Mouse (Mus musculus): ENCODE measurements around the gene Plekhh3.
A peak's percentile ranks its signal among the peaks of the same experiment; 100 is the strongest.
"Not testable (repeated sequence)": the region's sequence is repeated elsewhere in the genome, so short reads cannot be mapped to it uniquely, and the experiment has no call there.

Gene Plekhh3

DNA sequence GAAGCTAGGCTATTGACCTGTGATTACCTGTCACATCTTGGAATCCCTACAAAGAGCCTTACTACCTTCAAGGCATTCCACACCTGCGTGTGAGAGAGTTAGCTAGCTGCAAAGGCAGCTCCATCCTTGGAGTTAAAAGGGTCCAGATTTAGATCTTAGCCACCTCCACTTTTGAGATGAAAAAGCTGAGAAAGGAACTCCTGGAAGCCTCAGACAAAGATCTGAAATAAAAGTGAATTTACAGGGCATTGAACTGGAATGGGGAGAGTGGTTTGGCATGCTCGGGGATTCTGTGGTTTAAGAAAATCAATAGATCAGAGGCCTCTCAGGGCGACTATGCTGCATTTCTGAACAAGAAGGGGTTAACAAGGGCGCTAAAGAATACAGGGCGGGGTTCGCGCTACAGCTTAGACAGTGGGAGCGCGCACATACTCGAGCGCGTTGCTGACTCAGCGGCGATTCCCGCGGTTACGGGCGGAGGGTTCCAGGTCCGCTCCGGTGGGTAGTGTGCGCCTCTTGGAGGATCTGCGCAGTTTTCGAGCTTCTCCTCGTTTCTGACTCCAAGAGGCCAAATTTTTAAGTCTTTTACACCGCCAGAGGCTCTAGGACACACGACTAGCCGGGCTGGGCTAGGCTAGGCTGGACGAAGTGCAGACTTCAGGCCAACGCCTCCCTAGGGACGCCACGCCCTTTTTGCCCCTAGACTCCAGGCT is 726 bp upstream of the Plekhh3 start:
- DNase-seq (ENCODE audit: low spot score in 2 of 2), result peak in 1 of 2 experiments; percentile 71

DNA sequence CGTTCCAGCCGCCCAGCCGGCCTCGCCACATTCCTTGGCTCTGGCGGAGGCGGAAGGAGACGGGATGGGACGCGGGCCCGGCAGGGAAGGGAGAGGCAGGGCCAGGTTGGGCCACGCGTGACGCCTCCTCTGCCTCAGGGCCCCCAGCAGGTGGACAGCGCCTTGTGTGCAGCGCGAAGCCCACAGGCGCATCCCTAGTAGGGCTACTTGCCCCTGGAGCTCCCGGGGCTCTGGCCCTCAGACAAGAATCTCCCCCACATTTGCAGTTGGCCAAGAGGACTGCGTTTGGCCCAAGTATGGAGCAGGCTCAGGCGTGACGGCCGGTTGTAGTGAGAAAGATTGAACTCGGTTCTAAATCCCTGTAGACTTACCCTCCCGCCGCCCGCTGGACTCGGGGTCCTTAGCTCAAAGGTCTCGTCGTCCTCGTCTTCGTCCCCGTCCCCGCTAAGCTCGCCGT is 769 bp downstream of the Plekhh3 start, which contains the start of gene Cntnap1:
Gene Cntnap1 (plus strand): TSS at position 170 of the 457 bp plus-strand sequence.
- no peak for DNase-seq (ENCODE audit: low spot score in 2 of 2)

DNA sequence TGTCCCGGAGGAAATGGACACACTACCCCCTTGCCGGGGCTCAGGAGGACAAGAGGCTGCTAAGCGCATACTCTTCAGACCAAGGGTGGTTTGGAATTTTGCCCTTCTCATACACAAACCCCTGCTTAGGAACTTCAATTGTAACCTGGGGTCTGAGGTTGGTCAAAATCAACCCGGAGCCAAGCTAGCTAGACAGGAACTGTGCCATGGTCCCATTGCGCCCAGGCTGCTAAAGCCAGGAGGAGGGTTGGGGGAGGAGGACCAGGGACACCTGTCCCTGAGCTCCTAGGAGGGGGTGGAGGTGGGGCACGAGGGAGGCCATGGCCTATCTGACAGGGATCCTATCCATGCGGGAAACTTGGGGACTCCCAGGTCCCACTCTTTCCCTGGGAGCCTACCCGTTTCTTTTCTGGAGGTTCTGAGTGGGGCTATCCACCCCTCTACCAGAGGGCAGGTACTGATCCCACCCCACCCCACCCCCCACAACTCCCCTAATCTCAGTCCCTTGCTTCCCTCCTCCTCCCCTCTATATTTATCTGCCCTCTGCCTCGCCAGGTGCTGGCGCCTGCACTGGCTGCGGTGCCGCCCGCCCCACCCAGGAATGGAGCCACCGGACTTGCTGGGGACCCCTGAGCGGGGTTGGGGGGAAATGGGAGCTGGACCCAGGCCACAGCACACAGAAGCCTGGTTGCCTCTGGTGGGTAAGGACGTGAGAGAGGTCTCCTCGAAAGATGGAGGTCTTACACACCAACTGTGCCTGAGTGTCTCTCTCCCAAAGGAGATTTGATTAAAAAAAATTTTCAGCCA is 1.6 kb downstream of the Plekhh3 start:
- DNase-seq (ENCODE audit: low spot score in 2 of 2), result no peak

DNA sequence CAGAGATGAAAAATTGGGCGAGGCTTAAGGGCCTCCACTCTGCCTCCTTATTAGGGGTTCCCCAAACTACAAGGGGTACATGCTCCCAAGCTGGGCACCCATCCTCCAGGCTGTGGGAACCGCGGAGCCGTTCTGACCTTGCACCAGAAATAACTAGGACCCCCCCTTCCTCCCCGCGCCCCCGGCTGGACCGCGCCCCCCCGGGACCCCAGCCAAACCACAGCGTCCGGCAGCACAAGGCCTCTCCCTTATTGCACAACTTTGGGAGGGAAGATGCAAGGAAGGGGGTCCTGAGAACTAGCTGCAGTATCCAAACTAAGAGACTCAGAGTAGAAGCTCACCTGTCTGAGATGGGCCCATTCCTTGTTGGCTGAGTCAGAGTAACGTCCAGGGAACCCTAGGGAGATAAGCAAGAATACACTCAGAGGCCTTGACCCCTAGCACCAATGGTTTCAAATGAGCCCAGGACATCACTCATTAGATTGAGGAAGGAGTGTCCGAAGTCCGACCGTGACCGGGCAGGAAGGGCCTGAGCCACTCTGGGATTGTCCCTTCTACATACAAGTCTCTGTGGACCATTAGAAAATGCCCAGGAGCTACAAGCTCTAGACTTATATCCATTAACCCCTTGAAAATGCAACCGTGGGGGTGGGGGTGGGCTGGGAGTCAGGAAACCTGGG is 2.7 kb downstream of the Plekhh3 start:
- no peak for DNase-seq (ENCODE audit: low spot score in 2 of 2)

DNA sequence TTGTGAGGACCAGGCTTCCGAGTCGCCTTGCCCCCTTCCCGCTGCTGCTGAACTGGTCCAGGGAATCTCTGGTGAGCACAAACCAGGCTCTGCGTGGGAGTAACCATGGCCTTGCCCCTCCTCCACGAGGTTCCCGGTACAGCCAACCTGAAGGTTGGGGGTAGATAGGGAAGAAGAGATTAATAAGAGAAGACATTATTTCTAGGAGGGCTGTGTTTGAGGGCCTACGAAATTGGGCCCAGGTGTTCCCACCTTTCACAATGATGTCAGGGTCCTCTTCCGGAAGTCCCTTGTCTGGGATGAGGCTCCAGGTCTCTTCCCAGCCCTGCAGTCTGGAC is 3.2 kb downstream of the Plekhh3 start:
- DNase-seq (ENCODE audit: low spot score in 2 of 2), result no peak

DNA sequence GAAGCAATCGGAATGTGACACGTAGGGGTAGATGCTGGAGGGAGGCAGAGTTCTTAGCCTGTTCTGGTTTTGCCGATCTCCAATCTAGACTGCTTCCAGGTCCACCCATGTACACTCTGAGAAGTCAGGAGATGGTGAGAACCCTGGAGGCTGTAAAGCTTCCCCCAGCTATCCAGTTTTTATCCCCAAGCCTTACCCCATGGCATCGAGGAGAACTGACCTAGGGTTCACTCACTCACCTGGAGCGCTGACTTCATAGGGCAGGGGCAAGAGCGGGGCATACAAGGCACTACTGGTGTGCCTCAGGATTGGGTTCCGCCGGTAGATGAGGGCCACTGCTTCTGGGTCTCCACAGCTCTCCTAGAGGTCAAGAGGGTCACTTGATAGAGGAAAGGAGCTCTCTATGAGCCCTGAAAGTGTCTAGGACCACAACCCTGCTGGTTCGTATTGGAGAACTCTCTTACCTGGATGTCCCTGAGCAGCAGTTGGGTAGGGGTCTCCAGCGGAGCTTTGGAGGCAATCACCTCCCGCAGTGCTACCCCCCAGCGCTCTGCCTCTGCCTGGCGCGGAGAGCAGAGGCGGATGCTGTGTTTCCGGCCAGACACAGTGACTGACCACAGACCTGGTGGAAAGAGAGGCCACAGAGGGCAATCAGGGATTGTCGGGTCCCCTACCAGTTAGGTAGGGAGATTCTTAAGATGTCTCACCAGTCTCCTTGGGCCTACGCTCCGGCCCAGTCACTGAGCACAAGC is 3.8 kb downstream of the Plekhh3 start:
- no peak for DNase-seq (ENCODE audit: low spot score in 2 of 2)

DNA sequence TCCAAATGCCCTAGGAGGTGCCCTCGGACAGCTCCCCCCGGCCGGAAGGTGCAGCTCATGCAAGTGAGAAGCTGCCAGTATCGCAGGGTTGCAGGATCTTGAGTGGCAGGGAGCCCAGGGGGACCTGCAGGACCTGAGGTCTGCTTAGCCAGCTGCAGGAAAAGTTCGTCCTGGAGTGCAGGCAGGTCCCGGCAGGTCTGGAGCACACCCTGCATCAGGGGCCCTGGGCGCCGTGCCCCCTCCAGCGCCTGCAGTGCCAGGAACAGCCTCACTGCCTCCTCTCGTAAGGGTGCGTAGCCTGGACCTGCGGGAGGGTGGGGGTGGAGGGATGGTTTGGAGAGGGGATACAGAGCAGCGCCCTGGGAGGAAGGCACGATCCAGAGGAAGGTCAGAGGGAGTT is 4.8 kb downstream of the Plekhh3 start:
- no peak for DNase-seq (ENCODE audit: low spot score in 2 of 2)

DNA sequence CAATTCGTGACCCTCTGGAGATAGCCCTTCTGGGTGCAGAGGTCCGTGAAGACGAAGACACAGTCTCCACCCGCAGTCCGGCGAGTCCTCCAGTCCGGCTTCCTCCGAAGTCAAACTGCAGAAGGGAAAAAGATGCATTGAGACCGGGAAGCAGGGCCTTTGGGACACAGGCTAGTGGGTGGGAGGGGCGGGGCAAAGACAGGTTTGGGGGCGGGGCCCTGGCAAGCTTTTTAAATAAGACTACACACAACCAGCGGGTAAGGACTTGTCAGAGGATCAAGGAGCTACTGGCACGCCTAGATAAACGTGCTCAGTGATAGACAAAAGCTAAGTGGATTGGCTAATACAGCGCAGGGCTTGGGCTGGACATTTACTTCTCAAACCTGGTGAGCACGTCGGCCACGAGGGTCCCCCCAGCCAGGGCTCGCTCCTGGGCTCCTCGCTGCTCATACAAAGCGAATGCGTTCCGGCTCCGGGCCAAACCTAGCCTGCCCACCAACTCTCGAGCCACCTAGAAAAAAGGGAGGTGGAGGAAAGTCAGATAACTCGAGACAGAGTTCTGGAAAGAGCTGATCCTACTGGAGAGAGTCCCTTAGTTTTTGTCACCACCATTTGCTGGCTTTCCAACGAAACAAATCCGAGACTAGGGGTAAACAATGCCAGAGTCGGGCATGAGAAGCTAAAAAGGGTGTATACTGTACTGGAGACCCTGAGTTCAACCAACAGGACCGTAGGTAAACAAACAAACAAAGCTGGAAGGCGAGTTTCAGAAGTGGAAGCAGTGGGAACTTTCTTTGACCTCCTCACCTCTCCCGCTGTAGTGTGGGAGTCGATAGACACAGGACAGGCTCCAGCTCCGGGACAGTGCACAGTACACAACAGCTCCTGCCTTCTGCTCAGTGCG is 6.2 kb downstream of the Plekhh3 start:
- no peak for DNase-seq (ENCODE audit: low spot score in 2 of 2)

DNA sequence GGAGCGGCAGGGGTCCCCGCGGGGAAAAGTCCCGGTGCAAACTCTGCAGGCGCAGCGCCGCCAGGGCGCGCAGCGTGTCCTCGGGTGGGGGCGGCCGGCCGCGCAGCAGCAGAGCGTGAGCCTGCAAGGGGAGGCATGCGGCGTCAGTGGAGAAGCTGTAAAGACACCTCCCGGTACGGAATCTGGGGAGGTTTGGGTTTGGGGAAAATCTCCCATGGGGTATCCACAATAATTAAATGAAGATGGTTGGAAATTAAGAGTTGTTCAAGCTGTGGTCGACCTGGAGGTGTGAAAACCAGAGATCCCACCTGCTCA is 6.8 kb downstream of the Plekhh3 start:
- DNase-seq (ENCODE audit: low spot score in 2 of 2), result no peak

DNA sequence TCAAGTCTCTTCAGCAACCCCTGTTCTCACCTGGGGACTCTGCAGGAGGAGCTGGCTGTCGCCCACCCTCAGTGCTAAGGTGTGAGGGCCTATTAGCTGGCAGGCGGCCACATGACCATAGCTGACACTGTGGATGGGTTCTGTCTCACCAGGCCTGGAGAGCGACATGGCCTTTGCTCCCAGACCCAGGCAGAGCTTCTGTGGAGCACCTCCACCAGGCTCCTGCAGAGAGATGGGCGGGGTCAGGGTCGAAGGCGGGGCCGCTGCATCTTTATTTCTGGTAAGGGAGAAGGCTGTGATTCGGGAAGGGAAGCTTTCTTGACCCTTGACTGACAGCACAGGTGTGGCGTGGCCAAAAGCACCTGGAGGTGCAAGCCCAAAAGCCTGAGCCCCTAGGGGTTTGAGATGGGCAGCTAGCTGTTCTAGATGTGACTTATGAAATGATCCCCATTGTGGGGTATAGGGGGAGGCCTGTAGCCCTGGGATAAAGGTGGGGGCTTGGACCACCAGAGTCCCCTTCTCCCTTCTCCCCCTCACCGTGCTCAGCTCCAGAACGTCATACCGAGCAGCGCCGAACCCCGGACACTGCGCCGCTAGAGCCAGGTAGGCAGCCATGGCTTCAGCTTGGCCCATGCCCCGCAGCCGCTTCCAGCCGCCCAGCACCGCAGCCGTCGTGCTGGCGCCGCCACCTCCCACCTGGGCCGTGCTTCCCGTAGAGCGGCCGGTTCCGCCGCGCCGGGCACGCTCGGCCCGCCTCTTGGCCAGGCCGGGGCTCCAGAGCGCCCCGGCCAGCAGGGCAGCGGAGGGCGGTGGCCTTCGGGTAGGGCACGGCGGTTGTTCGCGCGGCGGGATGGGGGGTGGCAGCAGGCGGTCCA is 7.4 kb downstream of the Plekhh3 start:
- DNase-seq (ENCODE audit: low spot score in 2 of 2), result no peak

DNA sequence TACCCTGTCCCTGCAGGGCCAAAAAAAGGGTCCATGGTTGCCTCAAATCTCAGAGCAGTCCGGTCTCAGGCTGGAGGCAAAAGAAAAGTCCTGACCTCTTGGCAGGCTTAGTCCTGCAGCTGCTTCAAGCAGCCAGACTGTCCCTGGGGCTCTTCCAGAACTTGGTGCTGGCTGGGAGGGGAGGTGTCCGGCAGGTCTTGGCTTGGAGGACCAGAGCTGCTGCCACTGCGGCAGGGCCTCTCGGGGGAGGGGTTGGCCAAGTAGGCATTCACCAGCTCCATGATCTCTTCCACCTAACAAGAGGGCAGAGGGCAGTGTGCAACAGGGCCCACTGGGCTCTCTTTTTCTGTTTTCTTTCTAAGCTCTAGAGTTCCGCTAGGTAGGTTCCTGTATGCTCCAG is 8.4 kb downstream of the Plekhh3 start:
- no peak for DNase-seq (ENCODE audit: low spot score in 2 of 2)

DNA sequence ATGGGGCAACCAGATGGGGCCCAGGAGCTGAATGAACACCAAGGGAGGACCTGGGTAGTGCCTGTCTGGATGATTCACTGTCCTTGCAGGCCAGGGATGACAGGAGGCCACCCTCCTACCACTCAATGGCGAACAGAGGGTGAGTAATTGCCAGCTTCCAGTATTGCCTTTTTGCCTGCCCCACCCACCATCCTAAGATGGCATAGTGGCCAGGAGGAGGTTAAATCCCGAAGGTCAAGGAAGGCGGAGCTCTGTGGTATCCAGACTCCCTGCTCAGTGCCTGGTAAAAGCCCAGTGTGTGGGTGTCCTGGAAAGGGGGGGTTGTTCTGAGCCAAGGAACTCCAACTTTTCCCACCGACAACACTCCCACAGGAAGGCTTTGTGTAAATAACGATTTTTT is 8.8 kb downstream of the Plekhh3 start:
- no peak for DNase-seq (ENCODE audit: low spot score in 2 of 2)

DNA sequence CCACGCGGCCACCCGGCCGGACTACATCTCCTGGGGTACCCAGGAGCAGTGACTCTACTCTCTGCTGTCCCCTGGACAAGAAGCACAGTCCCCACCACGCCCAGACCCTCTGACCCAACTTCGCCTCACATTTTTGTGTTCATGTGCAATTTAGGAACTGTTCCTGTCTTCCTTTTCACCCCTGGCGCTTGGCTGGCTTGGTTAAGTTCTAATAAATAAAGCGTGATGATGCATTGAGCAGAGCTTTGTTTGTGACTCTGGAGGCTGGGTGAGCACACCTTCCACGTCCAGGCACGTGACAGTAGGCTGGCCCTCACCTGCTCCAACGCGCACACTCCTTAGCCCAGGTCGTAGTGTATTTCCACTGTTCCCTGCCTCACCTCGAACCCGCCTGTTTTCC is 9.6 kb downstream of the Plekhh3 start:
- DNase-seq (ENCODE audit: low spot score in 2 of 2), result no peak

DNA sequence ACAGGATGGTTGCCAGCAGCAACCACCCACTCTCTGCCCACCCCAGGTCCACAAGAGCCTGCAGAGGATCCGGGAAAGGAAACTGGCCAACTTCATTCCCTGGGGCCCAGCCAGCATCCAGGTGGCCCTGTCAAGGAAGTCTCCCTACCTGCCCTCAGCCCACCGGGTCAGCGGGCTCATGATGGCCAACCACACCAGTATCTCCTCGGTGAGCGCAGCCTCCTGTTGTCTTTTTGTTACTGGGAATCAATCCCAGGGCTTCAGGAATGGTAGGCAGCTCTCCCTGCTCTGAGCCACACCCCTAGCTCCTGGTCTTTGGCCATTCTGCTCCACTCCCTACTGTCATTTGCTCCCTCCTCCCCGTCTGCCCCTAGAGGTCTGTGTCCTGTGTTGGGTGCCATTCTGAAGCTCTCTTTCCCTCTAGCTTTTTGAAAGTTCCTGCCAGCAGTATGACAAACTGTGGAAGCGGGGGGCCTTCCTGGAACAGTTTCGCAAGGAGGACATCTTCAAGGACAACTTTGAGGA is 10.1 kb downstream of the Plekhh3 start:
- not testable (repeated sequence) for DNase-seq (ENCODE audit: low spot score in 2 of 2)

DNA sequence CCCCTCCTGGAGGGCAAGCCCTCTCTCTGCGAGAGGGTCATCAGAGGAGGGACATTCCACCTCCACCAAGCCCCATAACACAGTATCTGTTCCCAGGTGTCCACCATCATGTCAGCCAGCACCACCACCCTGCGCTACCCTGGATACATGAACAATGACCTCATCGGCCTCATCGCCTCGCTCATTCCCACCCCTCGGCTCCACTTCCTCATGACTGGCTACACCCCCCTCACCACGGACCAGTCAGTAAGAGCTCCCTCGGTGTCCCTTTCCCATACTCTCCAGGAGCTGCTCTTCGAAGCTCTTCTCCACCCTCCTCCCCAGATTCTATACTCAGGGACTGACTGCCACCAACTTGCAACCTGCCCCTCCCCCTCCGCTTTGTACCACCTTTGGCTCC is 11.0 kb downstream of the Plekhh3 start:
- not testable (repeated sequence) for DNase-seq (ENCODE audit: low spot score in 2 of 2)

DNA sequence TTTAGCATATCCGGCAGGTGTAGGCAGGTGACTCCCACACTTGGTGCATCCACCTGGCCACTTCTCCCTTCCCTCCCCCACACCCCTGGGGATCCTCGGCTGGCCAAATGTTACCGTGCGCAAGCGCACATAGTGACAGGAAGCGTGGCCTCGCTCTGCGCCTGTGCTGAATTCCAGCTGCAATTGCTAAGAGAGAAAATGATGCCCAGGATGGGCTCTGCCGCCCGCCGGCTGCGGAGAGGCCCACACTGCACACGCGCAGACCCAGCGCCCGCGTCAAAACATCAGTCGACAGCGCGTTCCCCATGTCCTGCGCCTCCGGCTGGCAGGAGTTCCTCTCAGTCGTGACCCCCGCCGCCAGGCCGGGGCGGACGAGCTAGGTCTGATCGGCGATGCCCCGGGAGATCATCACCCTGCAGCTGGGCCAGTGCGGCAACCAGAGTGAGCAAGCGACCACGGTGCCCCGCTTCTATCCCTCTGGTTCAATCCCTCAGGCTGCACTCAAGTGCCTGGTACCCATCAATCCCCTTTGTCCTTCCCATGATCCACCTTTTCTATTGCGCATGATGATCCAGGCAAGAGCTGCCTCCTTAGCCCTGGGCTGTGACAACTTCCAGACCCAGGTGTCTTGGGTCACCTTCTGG is 15.3 kb downstream of the Plekhh3 start, which contains the start of gene Tubg2:
Gene Tubg2 (plus strand): TSS at position 180 of the 644 bp plus-strand sequence.
- peak; percentile 67 to 86 for DNase-seq (ENCODE audit: low spot score in 2 of 2)

DNA sequence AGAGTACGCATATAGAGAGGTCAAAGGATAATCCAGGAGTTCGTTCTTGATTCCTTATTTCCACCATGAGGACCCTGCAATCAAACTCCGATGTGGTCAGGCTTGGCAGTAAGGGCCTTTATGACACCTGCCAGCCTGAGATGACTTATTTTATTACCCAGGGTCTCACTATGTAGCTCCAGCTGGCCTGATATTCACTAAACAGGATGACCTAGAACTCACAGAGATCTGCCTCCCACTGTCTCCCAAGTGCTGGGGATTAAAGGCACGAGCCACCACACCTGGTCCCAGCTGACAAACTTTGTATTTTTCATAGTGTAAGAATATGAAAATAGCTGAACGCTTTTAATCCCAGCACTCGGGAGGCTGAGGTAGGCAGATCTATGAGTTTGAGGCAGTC is 16.0 kb downstream of the Plekhh3 start:
- no peak for DNase-seq (ENCODE audit: low spot score in 2 of 2)

DNA sequence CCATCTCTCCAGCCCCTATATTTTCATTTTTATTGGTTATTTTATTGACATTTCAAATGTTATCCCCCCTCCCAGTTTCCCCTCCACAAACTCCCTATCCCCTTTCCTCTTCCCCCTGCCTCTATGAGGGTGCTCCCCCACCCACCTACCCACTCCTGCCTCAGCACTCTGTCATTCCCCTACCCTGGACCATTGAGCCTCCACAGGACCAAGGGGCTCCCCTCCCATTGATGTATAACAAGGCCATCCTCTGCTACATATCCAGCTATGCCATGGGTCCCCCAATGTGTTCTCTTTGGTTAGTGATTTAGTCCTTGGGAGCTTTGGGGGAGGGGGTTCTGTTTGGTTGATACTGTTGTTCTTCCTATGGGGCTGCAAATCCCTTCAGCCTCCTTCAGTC is 16.5 kb downstream of the Plekhh3 start:
- no peak for DNase-seq (ENCODE audit: low spot score in 2 of 2)

DNA sequence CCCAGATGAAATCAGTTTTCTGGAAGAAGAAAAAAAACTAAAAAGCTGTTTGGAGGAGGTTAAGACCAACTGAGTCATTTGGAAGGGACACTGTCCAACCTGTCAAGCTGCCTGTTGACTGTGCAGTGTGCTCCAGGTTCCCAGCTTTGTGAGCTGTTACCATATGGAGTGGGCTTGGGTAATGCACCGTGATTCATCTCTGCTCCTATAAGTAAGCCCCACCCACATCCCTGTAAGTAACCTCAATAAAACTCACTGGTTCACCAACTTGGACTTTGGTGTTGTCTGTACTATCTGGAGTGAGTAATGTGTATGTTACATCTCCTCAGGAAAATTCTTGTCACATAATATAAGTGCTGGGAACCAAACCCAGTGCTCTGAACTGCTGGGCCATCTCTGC is 18.3 kb downstream of the Plekhh3 start:
- DNase-seq (ENCODE audit: low spot score in 2 of 2), result no peak

Measured in left cerebral cortex, adult 9 months (tissue).